Mouse (Mus musculus): ENCODE measurements around the gene Prn. TPM values are rescaled to one million over a fixed set of nuclear protein-coding genes. Genes with fewer than 3 reads are reported as not detected.

The Prn gene
- total RNA-seq, 2 experiments from 2014 or later, result 0.09 to 0.37 TPM

DNA sequence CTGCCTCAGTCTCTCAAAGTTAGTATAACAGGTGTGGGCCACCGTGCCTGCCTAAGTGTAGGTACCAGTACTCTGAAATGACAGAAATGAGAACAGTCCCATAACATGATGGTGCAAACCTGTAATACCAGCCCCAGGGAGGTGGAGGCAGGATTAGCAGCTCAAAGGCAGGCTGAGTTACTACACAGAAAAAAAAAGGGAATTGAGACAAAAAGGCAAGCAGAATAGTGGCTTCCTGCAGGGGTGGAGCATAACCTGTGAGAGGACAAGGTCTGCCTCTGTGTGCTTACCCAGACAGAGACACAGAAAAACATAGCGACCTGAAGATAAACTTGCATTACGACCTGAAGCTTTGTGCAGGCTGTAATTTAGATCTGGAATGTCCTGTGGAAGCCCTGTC, 66.9 kb downstream of the Prn start:
- intact Hi-C loops (cut with DNase I), result no loop called here
- DNase-seq (ENCODE audit: low spot score in 2 of 2), result no peak

DNA sequence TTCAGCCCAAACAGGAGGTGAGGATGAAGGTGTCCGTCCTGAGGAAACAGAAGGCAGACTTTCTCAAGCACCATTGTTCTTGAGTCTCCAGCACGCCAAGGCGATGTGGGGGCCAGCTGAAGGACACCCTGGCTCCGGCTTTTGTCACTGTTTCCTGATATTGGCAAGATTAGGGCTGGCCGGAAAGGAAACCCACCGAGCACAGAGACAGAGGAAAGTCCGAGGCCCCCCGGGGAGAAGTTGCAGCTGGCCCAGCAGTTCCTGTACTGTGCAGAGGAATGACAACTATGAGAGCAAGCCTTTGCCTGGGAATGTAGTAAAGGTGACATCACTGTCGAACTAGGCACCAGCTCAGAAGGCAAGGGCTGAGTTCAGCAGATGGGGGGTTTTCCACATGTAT, 71.1 kb downstream of the Prn start:
- no peak for DNase-seq (ENCODE audit: low spot score in 2 of 2)

DNA sequence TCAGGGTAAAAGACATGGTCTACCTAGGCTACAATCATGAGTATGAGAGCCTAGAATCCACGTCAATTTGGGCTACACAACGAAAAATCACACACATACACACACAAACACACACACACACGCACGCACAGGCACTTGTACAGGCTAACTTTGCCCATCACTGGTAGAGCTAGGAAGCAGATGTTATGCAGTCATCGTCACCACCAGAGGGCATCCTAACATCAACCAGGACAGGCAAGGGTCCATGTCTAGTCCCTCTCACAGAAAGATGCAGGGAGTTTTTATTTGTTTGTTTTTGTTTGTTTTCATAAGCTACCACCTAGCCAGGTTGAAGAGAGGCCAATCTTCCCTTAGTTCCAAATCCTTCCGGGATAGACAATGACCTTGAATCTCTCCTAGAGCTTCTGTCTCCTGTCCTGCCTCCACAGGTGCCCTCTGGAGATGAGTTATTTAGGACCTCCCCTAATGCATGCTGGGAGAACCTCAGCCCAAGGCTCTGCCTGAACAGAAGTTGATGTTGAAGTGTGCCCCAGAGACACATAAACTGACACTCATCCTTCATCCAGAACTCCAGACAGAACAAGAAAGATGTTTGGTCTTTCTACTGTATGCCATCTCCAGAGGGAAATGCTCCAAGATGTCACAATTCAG, 72.9 kb downstream of the Prn start:
- DNase-seq (ENCODE audit: low spot score in 2 of 2), result peak; percentile 73 to 74
- intact Hi-C loops (cut with DNase I), result loop anchor here (1.0 to 2.0 kb wide), 3 partner anchors 77 to 258 kb away; no protein-coding TSS in a partner anchor

More for the DNA sequence above, 71.1 kb downstream of the Prn start:
- intact Hi-C loops (cut with DNase I), result no loop called here

DNA sequence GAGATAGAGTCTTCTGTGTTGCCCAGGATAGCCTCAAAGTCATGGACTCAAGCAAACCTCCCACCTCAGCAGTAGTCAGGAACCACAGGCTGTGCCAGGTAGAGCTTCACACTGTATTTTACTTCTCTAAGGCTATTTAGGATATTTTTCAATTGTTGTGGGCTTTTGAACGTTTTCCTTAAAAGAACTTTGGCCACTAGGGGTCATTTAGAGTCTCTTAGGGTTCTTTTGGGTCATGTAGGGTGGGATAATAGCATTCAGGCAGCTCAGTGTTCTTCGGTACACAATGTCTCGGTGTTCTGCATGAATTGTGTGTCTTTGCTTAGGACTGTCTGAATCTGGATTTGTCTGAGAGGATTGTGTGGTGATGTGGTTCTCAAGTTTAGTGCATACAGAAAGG, 78.2 kb downstream of the Prn start:
- DNase-seq (ENCODE audit: low spot score in 2 of 2), result no peak

DNA sequence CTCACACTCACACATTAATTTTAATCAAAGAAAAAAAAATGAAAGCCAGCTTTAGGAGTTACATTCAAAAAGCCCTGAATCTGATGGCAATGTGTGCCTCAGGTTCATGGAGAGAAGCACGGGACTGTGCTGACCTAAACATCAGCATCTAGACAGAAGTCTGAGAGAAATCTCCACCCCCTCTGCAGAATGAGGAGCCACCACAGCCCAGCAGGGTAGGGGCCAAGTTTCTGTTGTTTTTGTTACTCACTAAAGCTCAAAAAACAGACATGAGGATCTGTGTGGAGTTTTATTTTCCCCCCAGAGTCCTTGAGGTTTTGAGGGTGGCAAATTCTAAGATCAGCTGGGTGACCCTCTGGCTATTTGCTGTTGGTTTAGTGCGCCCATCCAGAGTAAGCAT, 78.8 kb downstream of the Prn start:
- intact Hi-C loops (cut with DNase I), result loop anchor here (5.0 kb wide), 1 partner anchor 39 kb away; no protein-coding TSS in a partner anchor
- DNase-seq (ENCODE audit: low spot score in 2 of 2), result no peak

More for the DNA sequence above, 78.2 kb downstream of the Prn start:
- intact Hi-C loops (cut with DNase I), result loop anchor here (5.0 kb wide), 1 partner anchor 39 kb away; no protein-coding TSS in a partner anchor

DNA sequence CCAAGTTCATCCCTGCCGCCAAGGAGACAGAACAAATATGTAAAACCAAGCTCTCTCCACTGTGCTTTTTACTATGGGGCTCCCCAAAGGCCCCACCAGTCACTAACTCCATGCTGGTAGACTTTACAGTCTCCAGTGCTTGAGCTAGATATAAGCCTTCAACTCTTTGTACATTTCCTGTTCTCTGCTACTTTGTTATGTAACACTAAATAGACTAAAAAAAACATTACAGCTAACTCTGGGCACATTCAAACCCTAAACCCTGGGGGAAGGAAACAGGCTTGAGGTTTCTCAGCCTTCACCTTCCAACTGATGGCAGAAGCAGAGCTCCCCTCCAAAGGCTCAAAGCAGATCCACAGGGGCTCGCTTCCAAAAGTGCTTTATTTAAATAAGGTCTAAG, 82.7 kb downstream of the Prn start:
- no peak for DNase-seq (ENCODE audit: low spot score in 2 of 2)
- intact Hi-C loops (cut with DNase I), result no loop called here

DNA sequence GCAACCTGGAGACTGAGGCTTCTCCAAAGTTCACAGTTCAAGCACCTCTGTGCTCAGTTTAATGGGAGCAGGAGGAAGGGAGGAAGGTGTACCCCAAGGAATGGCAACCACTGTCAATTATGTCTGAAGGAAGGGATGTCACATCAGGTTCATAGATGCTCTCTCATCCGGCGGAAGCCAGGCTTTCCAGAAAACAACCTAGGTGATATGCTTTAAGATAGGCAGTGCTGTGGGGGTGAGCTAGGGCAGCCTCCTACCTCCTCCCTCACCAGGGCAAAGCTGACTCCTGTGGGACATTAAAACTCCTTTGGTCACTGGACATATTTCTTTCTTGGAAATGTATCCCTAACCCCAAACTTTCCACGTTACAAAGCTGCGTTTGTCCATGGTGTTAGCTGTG, 83.4 kb downstream of the Prn start:
- intact Hi-C loops (cut with DNase I), result no loop called here
- no peak for DNase-seq (ENCODE audit: low spot score in 2 of 2)

DNA sequence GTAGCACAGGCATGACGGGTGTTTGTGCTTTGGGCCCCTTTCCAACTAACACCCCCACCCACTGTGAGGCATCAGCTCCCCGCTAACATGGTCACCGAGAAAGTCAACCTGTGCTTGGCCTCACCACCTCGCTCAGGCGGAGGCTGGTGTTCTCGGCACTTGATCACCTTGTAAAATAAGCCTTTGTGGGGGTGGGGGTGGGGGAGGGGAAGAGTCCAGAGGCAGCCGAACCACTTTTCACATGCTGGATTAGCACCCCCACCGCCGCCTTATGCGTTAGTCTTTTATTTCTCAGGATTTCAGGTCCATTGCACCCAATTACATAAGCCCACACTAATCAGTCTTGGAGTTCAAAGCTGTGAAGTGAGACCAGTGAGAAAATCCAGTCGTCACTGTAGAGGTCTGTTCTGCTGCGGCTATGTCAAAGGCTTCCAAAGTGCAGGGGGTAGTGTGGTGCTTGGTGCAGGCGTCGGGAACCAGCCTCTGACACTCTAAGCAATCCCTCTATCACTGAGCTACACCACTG, 83.9 kb downstream of the Prn start:
- no peak for DNase-seq (ENCODE audit: low spot score in 2 of 2)

DNA sequence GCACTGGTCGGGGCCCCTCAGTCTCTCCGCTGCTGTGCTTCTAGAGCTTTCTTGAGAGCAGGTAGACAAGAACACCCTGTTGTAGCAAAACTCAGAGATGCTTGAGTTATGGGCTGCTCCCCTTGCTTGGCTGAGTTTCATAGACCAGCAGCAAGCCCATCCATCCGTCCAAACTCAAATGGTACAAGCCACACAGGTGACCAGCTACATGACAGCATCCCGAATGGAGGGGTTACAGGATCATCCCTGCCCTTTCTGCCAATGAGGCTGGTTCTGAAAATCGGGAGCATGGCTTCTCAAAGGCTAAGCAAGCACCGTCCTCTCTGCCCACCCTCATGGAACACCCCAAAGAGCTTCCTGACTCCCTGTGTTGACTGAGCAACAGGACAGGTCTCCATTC, 85.2 kb downstream of the Prn start:
- intact Hi-C loops (cut with DNase I), result no loop called here
- no peak for DNase-seq (ENCODE audit: low spot score in 2 of 2)

More for the DNA sequence above, 83.9 kb downstream of the Prn start:
- intact Hi-C loops (cut with DNase I), result no loop called here

DNA sequence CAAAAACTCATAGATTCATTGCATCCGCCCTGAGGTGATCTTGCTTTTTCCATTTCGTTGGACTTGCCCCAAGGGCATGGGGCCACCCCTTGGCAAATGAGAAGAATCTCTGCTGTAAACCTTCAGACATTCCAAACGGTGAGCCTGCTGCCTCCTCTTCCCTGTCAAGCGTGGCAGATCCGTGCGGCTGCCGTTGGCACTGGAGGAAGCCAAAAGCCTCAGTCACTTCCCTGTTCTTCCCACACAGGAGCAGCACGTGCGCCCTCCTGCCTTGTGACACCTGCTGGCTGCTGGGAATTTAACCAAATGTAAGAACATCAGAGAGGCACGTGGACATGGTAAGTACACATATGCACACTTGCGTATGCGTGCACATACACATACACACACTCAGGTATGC, 86.0 kb downstream of the Prn start:
- peak; percentile 42 to 79 for DNase-seq (ENCODE audit: low spot score in 2 of 2)

DNA sequence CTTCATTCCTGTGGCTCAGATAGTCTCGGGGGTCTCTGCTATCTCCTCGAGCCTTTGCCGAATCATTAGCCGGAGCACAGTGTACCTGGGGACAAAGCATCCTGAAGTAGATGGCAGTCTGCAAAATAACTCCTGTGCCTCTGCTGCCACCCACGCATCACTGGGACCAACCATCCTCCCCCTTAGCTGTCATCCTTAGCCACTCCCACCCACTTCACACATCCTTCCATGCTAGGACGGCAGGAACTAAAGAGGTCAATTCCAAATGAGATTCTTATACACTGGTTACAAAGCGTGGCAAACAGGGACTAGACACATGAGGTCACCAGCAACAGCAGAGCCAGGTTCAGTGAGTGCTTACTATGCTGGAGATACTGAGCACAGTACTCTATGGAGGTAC, 86.6 kb downstream of the Prn start:
- intact Hi-C loops (cut with DNase I), result no loop called here
- peak in 1 of 2 experiments; percentile 56 for DNase-seq (ENCODE audit: low spot score in 2 of 2)

More for the DNA sequence above, 86.0 kb downstream of the Prn start:
- intact Hi-C loops (cut with DNase I), result no loop called here

DNA sequence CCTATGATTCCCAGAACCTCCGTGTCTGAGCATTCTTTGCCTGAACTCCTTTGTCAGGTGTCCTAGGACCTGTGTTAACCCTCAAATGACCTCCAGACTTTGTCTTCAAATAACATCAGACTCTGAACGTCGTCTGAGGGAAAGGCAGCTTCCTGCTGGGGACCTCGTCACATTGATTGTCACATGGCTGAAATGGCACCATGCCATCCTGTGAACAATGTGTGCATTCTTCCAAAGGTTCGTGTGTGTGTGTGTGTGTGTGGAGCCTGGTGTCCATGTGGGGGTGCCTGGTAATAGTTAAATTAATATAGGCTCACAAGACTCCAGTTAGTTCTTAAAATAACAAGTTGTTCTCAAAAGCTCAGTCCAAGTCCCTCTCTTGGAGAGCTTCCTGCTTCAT, 87.6 kb downstream of the Prn start:
- intact Hi-C loops (cut with DNase I), result no loop called here
- no peak for DNase-seq (ENCODE audit: low spot score in 2 of 2)

DNA sequence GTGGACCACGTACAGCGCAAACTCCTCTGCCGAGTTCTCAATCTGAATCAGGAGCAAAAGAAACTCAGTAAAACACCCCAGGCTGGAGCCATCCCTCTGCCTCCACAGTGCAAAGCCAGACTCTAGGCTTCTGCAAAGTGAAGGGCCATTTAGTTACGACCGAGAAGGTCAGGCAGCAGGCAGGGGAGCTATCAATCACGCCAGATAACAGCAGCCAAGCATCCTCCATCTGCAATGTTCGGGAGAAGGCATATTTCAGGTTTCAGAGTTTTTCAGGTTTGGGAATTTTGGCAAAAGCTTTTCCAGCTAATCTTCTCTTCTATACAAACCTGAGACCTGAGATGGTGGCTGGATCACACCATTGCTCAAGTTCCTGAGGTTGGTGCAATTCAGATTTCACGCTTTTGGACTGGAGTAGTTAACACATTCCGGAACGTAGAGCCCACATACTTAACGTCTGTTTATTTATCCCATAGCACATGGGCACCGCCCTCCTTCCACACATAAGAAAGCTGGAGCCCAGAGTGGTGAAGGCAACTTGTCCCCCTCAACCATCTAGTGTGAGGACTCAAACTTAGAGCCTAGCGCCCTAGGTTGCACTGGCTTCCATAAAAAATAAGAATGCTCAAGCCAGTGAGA, 92.1 kb downstream of the Prn start:
- DNase-seq (ENCODE audit: low spot score in 2 of 2), result no peak
- intact Hi-C loops (cut with DNase I), result no loop called here

DNA sequence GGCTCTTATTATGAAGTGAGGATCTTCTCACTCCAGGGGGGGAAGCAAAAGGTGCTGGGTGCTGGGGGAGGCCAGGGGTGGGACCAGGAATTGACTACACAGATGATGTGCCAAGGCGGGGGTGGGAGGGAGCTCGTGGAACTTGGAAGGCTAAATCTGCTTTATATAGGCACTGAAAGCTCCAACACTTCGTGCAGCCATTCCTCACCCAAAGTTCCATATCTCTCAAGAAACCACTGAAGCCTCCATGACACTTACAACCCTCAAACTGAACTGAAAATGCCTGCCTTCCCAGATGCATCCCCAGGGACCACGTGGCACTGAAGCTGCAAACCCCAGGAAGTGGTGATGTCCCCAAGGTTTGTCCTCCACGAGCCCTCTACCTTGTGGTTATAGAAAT, 94.2 kb downstream of the Prn start:
- no peak for DNase-seq (ENCODE audit: low spot score in 2 of 2)
- intact Hi-C loops (cut with DNase I), result no loop called here

DNA sequence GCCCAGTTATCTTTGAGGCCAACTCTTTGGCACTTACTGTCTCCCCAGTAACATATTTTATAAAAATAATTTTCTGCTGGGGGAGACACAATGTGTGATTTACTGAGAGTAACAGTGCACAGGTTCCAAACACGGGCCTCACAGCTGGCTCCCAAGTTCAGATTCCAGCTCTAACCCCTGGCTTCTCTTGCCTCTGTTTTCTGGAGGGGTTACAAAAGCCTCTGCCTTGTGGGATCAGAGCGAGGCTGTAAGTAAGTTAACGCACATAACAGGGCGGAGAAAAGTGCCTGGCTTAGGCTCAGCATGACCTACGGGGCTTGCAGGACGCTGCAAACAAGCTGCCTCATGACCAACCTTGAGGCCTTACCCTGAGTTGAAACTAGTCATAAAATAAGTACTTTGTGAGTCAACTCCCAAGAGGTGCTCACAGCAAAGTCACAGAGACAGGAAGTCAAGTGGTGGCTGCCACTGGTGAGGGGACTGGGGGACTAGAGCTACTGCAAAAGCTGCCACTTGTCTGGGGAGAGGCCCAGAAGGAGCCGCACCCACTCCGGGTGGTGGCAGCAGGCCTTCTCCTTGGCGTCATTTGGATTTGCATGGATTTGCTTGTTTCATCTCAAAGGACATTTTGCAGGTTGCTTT, 94.9 kb downstream of the Prn start:
- intact Hi-C loops (cut with DNase I), result no loop called here
- no peak for DNase-seq (ENCODE audit: low spot score in 2 of 2)

DNA sequence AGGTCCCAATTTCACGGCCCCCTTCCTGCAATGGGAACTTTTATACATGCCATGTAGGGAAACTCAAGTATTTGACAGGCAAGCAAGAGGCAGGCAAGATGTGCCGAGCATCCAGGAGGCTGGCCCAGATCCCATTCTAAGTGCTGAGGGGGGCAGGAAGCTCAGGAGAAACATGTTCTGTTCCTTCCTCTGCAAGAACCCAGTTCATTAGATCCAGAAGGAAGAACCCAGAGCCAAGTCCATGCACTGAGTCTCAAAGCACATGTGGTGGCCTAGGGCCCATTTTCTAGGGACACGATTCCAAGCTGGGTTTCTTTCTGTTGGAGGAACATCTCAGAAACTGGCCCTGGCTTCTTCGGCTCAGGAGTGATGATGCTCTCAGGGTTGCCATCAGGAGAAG, 95.7 kb downstream of the Prn start:
- intact Hi-C loops (cut with DNase I), result no loop called here
- DNase-seq (ENCODE audit: low spot score in 2 of 2), result no peak

Other genes with a start within 250 kb of the Prn start
- gene Erv3, start 50.2 kb upstream of the Prn start, total RNA-seq (2021), result under 1 TPM in 1 of 2 experiments, not detected in 1; 0.23 TPM
- gene Prnp, start within 50 bp of the Prn start, total RNA-seq (2021), result 100 to 1,000 TPM; 698 to 767 TPM
- not detected for gene Prnd, start 40.9 kb downstream of the Prn start, total RNA-seq (2021)
- gene Rassf2, start 120.3 kb downstream of the Prn start, total RNA-seq (2021), result 10 to 100 TPM; 36.1 to 38.7 TPM
- 100 to 1,000 TPM; 134 to 144 TPM for gene Slc23a2, start 235.2 kb downstream of the Prn start, total RNA-seq (2021)